Comparison of ENCODE assay signal across 17 mouse cellular contexts in genomic region chr14:115342597-115342996, GRCm38 (mm10).
"Had no signal": no experiment of that assay in that cellular context is flagged by ENCODE, and none has a peak within 500 bp of the region (broad histone marks: within the 10 kb centered on the region; RNA-seq: fewer than 3 reads in every experiment).

No protein-coding gene starts in this region.

- H3K4me1 ChIP-seq: neural tube, embryonic 12.5 days; neural tube, embryonic 15.5 days; stomach, embryonic 15.5 days had no signal

- H3K9me3 ChIP-seq: neural tube, embryonic 12.5 days; neural tube, embryonic 13.5 days; neural tube, embryonic 15.5 days; stomach, embryonic 15.5 days had no signal

- H3K9ac ChIP-seq: neural tube, embryonic 12.5 days; neural tube, embryonic 13.5 days; neural tube, embryonic 15.5 days; stomach, embryonic 15.5 days had no signal

- H3K36me3 ChIP-seq: neural tube, embryonic 12.5 days; neural tube, embryonic 13.5 days; neural tube, embryonic 15.5 days; stomach, embryonic 15.5 days had no signal

- DNase-seq: retina, postnatal 1 day; right cerebral cortex, adult 18-20 months; right cerebral cortex, postnatal 14 days; right cerebral cortex, postnatal 25 days; right cerebral cortex, postnatal 4 days; spleen, adult 18-20 months; thymus, adult 18-20 months; thymus, adult 2 months; thymus, postnatal 14 days; thymus, postnatal 25 days; thymus, postnatal 36 days; thymus, postnatal 4 days had no signal

- H3K27me3 ChIP-seq: neural tube, embryonic 12.5 days; neural tube, embryonic 13.5 days; neural tube, embryonic 15.5 days; stomach, embryonic 15.5 days had no signal

- H3K27ac ChIP-seq: neural tube, embryonic 12.5 days; neural tube, embryonic 15.5 days; stomach, embryonic 15.5 days; stomach, postnatal 0 days had no signal

- H3K4me2 ChIP-seq: neural tube, embryonic 12.5 days; neural tube, embryonic 13.5 days; neural tube, embryonic 15.5 days; stomach, embryonic 15.5 days had no signal

- H3K4me3 ChIP-seq: neural tube, embryonic 12.5 days; neural tube, embryonic 13.5 days; neural tube, embryonic 15.5 days; stomach, embryonic 15.5 days had no signal
